Mouse (Mus musculus) heart, postnatal 0 days (tissue): ENCODE results near the gene 1700016C15Rik. TPM values are rescaled to one million over a fixed set of nuclear protein-coding genes. Genes with fewer than 3 reads are reported as not detected.

Experiments used
- ATAC-seq: fragments of 200-750 bp; cut with Nextera tagmentation; 2 replicates; pipeline ENCODE4 v1.8.0; 2017; ENCODE audit warnings: low read depth, moderate number of reproducible peaks, moderate library complexity; ENCODE audit not compliant: insufficient read depth
- DNase-seq: peaks from one replicate; pipeline ENCODE4 v3.0.0-alpha.2; 2016; ENCODE audit warnings: low spot score
- H3K27ac ChIP-seq: fragments of 300-500 bp; sonication (generic); 2 replicates; pipeline ENCODE4 v1.5.1; 2014; ENCODE audit warnings: low read depth, mild to moderate bottlenecking
- H3K27me3 ChIP-seq: fragments of 300-500 bp; sonication (generic); 2 replicates; pipeline ENCODE4 v1.6.1; 2014; ENCODE audit warnings: low read length, mixed read lengths; ENCODE audit not compliant: control insufficient read depth, insufficient read depth
- H3K36me3 ChIP-seq: fragments of 300-500 bp; sonication (generic); replicated peaks from 2 replicates; pipeline ENCODE4 v1.6.1; 2014; ENCODE audit warnings: low read length, mixed read lengths; ENCODE audit not compliant: control insufficient read depth, insufficient read depth
- H3K4me1 ChIP-seq: fragments of 300-500 bp; sonication (generic); 2 replicates; pipeline ENCODE4 v1.6.1; 2014; ENCODE audit warnings: antibody characterized with exemption; ENCODE audit not compliant: control insufficient read depth, insufficient read depth
- H3K4me2 ChIP-seq: fragments of 300-500 bp; sonication (generic); 2 replicates; pipeline ENCODE4 v1.6.1; 2014; ENCODE audit warnings: low read depth, mild to moderate bottlenecking, low read length, moderate library complexity
- H3K4me3 ChIP-seq: fragments of 300-500 bp; sonication (generic); 2 replicates; pipeline ENCODE4 v1.5.1; 2014; ENCODE audit warnings: low read depth, low read length
- H3K9ac ChIP-seq: fragments of 300-500 bp; sonication (generic); replicated peaks from 2 replicates; pipeline ENCODE4 v1.6.1; 2014; ENCODE audit warnings: low read depth, low read length, mixed read lengths
- H3K9me3 ChIP-seq: fragments of 300-500 bp; sonication (generic); replicated peaks from 2 replicates; pipeline ENCODE4 v1.6.1; 2016; ENCODE audit warnings: low read length; ENCODE audit not compliant: control insufficient read depth
- CTCF ChIP-seq: IDR thresholded peaks from 2 replicates; pipeline ENCODE4 v1.5.1; 2016; ENCODE audit warnings: antibody characterized with exemption, control low read depth, low read depth
- EP300 ChIP-seq: IDR thresholded peaks from 2 replicates; pipeline ENCODE4 v1.6.1; 2016; ENCODE audit warnings: antibody characterized with exemption, low read depth
- WGBS: fragments of 180-500 bp; shearing (Covaris S2); extraction: QIAGEN DNeasy Blood & Tissue Kit; methylation state at CpG from one replicate; pipeline ENCODE4 v1.1.7; 2014; 5-methylcytosine and 5-hydroxymethylcytosine counted together
- polyA plus RNA-seq: library from polyadenylated mRNA; unstranded; fragments of >200 nt; fragmentation: Nextera tagmentation; extraction: Ambion mirVana; gene quantifications from 2 replicates; pipeline ENCODE4 v1.2.1, GENCODE M21; 2015
- total RNA-seq: library from RNA; depleted of rRNA; stranded (reverse); fragments of >200 nt; gene quantifications from 2 replicates; pipeline ENCODE4 v1.2.3, GENCODE M21; 2014; ENCODE audit warnings: low replicate concordance

The 1700016C15Rik gene
- total and polyA plus RNA-seq, 2 experiments from 2014 or later: not detected

DNA sequence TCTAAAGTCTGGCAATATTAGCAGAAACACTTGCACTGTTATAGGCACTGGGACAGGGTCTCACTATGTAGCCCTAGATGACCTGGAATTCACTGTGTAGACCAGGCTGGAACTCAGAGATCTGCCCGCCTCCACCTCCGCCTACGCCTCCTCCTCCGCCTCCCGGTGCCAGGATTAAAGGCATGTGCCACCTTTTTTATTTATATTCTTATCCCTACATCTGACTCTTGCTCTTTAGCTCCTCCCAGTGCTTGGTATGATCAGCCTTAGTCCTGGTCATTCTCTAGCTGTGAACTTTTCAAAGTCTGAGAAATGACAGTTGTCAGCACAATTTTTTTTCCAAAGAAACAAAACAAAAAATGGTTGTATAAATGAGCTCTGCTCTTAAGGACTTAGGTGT, 42.6 kb upstream of the 1700016C15Rik start:
- TF ChIP-seq CTCF (no peak), EP300 (no peak)
- ATAC-seq (no peak), DNase-seq (no peak)
- Histone ChIP-seq H3K4me2 (no peak overlapping the region), H3K36me3 (no peaks in the 10 kb centered on the region), H3K4me1 (no peaks in the 10 kb centered on the region), H3K27ac (no peak overlapping the region), H3K9me3 (no peaks in the 10 kb centered on the region), H3K9ac (no peak overlapping the region), H3K27me3 (no peaks in the 10 kb centered on the region), H3K4me3 (no peak overlapping the region)
- WGBS: 70% methylated on average over 5 of the region's 5 CpGs

DNA sequence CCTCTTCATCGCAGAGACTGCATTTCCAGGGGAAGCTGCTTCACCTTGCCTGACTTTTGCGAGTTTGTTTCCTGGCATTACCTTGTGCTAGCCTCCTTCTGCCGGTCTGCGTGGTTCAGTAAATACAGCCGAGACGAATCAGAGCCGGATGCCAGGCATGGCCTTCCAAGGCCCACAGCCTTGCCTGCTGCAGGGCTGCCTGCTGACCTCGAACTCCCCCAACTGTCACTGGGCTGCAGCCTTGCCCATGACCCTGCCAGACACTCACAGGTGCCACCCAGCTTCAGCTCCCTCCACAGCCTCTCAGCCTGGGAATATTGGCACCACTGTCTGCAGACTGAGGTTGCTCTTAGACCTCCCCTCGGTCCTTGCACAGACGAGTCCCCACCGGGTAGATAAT, 37.1 kb upstream of the 1700016C15Rik start:
- 77% methylated on average over 11 of the region's 11 CpGs for WGBS
- DNase-seq (no peak), ATAC-seq (no peak)
- H3K27ac ChIP-seq: no peak overlapping the region
- H3K36me3 ChIP-seq: no peaks in the 10 kb centered on the region
- H3K4me3 ChIP-seq: no peak overlapping the region
- H3K27me3 ChIP-seq: no peaks in the 10 kb centered on the region
- TF ChIP-seq EP300: no peak
- no peak for TF ChIP-seq CTCF
- no peak overlapping the region for H3K9ac ChIP-seq
- no peak overlapping the region for H3K4me2 ChIP-seq
- H3K4me1 ChIP-seq: no peaks in the 10 kb centered on the region
- H3K9me3 ChIP-seq: no peaks in the 10 kb centered on the region

DNA sequence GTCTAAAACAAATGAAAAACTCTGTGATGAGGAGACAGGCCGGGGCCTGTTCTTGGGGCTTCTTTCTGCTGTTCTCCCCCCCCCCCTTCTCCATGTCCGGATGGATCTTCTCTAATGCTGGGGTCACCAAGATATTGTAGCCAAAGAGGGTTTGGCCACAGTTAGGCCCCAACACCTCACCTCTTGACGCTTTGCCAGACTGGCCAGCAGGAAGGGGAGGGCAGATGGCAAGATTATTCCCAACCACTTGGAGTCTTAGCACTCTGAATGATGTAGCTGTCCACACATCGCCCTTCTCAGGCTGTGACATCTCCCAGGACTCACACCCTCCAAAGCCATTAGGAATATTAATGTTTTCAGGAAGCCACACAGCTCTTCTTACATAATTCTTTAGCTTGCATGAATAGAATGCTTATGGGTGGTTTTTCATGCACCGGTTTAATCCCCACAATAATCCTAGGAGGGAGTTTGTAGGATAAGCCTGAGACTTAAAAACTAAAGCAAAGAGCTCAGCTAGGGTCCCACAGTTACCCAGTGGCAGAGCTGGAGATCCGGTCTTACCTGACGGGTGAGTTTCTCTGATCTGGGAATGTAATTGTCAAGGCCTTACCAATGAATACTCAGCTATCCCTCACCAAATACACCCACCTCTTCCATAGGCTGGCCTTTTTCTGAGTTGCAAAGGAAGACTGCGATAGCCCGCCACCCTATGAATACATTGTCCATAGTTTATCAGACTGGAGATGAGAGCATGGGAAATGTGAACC, 35.9 kb upstream of the 1700016C15Rik start:
- TF ChIP-seq EP300 (no peak), CTCF (no peak)
- no peak overlapping the region for H3K4me2 ChIP-seq
- ATAC-seq (no peak), DNase-seq (no peak)
- WGBS: 61% methylated on average over 9 of the region's 9 CpGs
- no peaks in the 10 kb centered on the region for H3K27me3 ChIP-seq
- H3K9me3 ChIP-seq: no peaks in the 10 kb centered on the region
- H3K27ac ChIP-seq: no peak overlapping the region
- no peak overlapping the region for H3K4me3 ChIP-seq
- no peak overlapping the region for H3K9ac ChIP-seq
- H3K36me3 ChIP-seq: no peaks in the 10 kb centered on the region
- H3K4me1 ChIP-seq: no peaks in the 10 kb centered on the region

DNA sequence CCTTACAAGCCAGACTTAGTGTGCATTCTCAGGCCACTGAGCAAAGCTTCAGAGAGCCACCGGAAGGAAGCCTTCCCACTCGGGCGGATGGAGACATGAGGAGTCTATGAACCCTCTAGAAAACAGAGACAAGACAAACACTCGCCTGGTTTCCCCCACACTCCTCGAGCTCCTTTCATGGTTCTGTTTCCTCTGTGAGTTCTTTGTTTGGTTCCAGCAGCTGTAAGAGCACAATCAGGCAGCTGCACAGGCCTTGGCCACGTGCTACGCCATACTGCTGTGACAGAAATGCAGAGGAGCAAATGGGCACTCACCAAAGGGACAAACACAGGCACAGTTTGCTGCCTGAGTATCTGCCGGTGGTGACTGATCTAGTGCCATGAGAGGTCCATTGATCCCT, 29.1 kb upstream of the 1700016C15Rik start:
- TF ChIP-seq EP300 (no peak), CTCF (no peak)
- Histone ChIP-seq H3K4me3 (no peak overlapping the region), H3K36me3 (no peaks in the 10 kb centered on the region), H3K27ac (no peak overlapping the region), H3K9me3 (no peaks in the 10 kb centered on the region), H3K9ac (no peak overlapping the region), H3K27me3 (no peaks in the 10 kb centered on the region), H3K4me1 (no peaks in the 10 kb centered on the region), H3K4me2 (no peak overlapping the region)
- DNase-seq (no peak), ATAC-seq (no peak)
- WGBS: 68% methylated on average over 8 of the region's 8 CpGs

DNA sequence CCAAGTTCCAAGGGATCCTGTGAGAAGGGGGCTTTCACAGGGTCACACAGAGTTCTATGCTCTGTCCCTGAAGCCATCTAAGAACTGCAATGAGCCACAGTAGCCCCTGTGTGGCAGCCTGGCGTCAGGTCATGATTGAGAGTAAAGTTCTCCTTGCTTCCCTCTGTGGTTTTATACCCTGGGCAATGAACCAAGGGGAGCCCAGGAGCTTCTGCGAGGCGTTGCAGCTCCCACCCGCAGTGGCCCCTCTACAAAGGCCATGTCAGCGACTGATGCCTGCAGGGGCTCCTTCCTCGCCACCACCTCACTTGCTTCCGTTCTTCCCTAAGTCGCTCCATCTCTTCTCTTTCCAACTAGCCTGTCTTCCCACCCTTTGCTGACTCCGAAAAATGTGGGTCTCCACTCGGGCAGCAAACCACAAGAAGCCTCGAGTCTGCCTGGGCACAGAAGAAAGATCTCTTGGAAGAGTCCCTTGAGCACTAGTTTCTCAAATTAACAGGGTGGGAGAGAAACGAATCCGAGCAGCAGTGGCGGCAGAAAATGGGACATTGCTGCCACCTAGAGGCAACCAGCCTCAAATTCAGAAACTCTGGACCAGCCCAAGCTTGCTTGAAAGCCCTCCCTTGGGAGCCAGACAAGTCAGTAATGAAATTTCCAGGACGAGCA, 27.0 kb upstream of the 1700016C15Rik start:
- Histone ChIP-seq H3K9ac (peak overlapping the region; percentile 44), H3K36me3 (no peaks in the 10 kb centered on the region), H3K9me3 (no peaks in the 10 kb centered on the region), H3K4me1 (no peaks in the 10 kb centered on the region), H3K4me2 (peak overlapping the region; percentile 94), H3K27ac (no peak overlapping the region), H3K27me3 (no peaks in the 10 kb centered on the region), H3K4me3 (peak overlapping the region; percentile 54)
- TF ChIP-seq CTCF (peak; percentile 67), EP300 (no peak)
- ATAC-seq (peak; percentile 73), DNase-seq (peak; percentile 61)
- under 1% methylated on average over 15 of the region's 15 CpGs for WGBS
